Mouse (Mus musculus) brain, embryonic 14.5 days (tissue): ENCODE data around the gene Kcnab2.

Source experiments
- CTCF ChIP-seq: fragments of 200-500 bp; IDR thresholded peaks from 2 replicates; pipeline ENCODE4 v1.5.1; 2012; ENCODE audit warnings: inconsistent platforms, mild to moderate bottlenecking, moderate library complexity, borderline replicate concordance; ENCODE audit not compliant: insufficient read depth, insufficient read length; ENCODE audit errors: extremely low read depth
- POLR2A ChIP-seq: fragments of 200-500 bp; IDR thresholded peaks from 2 replicates; pipeline ENCODE4 v1.6.1; 2012; ENCODE audit warnings: mild to moderate bottlenecking, inconsistent platforms, borderline replicate concordance; ENCODE audit not compliant: poor library complexity, insufficient read depth, insufficient read length, severe bottlenecking; ENCODE audit errors: extremely low read depth

- no peak for TF ChIP-seq POLR2A
- no peak for TF ChIP-seq CTCF
Measured at GRCm38 (mm10) chr4:152362180-152362579, 115.5 kb downstream of the Kcnab2 start.
